Mouse (Mus musculus): Measurements from ENCODE around the gene Plch2. TPM values are rescaled to one million over a fixed set of nuclear protein-coding genes. Genes with fewer than 3 reads are reported as not detected.

The Plch2 gene
- total RNA-seq, 2 experiments from 2014 or later = 96.6 to 96.9 TPM

Other genes starting within 250 kb of the Plch2 start
- 1 to 10 TPM; 2.1 to 2.7 TPM for gene Ttc34, start 219.3 kb downstream of the Plch2 start, total RNA-seq (2021)
- under 1 TPM; 0.15 to 0.40 TPM for gene Mmel1, start 187.2 kb downstream of the Plch2 start, total RNA-seq (2021)
- gene Fam213b, start 157.6 kb downstream of the Plch2 start, total RNA-seq (2021) = 10 to 100 TPM; 40.4 to 45.9 TPM
- 1 to 10 TPM in 1 of 2 experiments, under 1 TPM in 1; 0.60 to 1.1 TPM for gene Tnfrsf14, start 128.2 kb downstream of the Plch2 start, total RNA-seq (2021)
- 10 to 100 TPM; 17.6 to 28.1 TPM for gene Hes5, start 95.9 kb downstream of the Plch2 start, total RNA-seq (2021)
- 10 to 100 TPM; 40.6 to 40.8 TPM for gene Pank4, start 92.7 kb downstream of the Plch2 start, total RNA-seq (2021)
- gene Pex10, start 10.2 kb upstream of the Plch2 start, total RNA-seq (2021) = 10 to 100 TPM; 21.8 to 24.0 TPM
- gene Rer1, start 29.6 kb upstream of the Plch2 start, total RNA-seq (2021) = 10 to 100 TPM; 65.6 to 68.8 TPM
- gene Morn1, start 29.8 kb upstream of the Plch2 start, total RNA-seq (2021) = 10 to 100 TPM; 11.6 to 12.6 TPM
- gene Ski, start 165.8 kb upstream of the Plch2 start, total RNA-seq (2021) = 100 to 1,000 TPM; 126 to 132 TPM
- gene Faap20, start 193.0 kb upstream of the Plch2 start, total RNA-seq (2021) = 10 to 100 TPM; 30.9 to 35.1 TPM